Mouse (Mus musculus) brown adipose tissue, adult 24 weeks (tissue): ENCODE results near the gene Stac2. TPM values are rescaled to one million over a fixed set of nuclear protein-coding genes. Genes with fewer than 3 reads are reported as not detected.
A peak's percentile ranks its signal among the peaks of the same experiment; 100 is the strongest.

Experiments used
- H3K27ac ChIP-seq: fragments of 200-500 bp; replicated peaks from 2 replicates; pipeline ENCODE4 v1.5.1; 2012; ENCODE audit warnings: low read depth, mild to moderate bottlenecking, low read length
- H3K4me1 ChIP-seq: fragments of 200-500 bp; 2 replicates; pipeline ENCODE4 v1.6.1; 2012; ENCODE audit warnings: low read length, mixed read lengths; ENCODE audit not compliant: control insufficient read depth, insufficient read depth, insufficient read length
- H3K4me3 ChIP-seq: fragments of 200-500 bp; 2 replicates; pipeline ENCODE4 v1.5.1; 2012; ENCODE audit warnings: low read depth, mild to moderate bottlenecking, low read length, moderate library complexity; ENCODE audit not compliant: insufficient read depth
- polyA plus RNA-seq: library from polyadenylated mRNA; stranded (reverse); fragments of >200 nt; gene quantifications from 2 replicates; pipeline ENCODE4 v1.2.4, GENCODE M21; 2012; ENCODE audit not compliant: missing spikeins, insufficient read depth, insufficient read length

The Stac2 gene
- polyA plus RNA-seq, 1 experiment: 0.44 TPM

DNA sequence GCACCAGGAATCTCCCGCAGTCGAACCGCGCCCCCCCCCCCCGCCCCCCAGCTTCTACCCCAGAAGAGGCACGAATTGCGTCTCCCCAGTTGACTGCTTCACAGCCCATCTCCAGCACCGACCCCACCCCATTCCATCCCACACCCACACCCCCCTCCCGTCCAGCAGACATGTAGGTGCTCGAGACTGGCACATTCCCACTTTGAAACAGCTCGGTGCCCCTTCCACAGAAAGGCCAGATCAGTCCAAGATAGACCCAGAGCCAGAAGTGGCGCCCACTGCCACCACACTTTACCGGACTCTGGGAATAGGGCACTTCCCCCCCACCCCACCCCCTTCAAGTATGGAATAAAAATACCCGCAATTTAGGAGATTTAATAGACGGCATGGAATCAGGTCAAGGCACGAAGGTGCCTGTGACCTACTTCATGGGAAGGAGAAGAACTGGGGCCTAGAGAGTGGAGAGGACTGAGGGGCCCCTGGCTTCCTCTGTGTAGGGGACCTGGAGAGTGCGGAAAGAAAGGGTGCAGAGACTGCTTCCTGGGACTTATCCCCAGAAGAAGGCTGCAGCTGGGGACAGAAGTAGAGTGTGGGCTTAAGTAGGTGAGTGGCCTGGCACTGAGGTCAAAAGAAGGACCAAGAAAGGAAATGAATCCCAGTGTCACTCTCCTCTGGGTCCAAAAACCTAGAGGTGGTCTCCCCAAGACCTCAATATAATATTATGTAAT lies 66.4 kb downstream of the Stac2 start:
- Histone ChIP-seq H3K4me1 (peaks cover 2% of the 10 kb centered on the region; the same call in 1 of the 2 replicates), H3K27ac (no peak overlapping the region), H3K4me3 (peak overlapping the region; percentile 72)

Other genes starting within 250 kb of the Stac2 start
- 0.59 and 2.0 TPM in 2 replicates for gene B230217C12Rik, start 212.7 kb downstream of the Stac2 start, polyA plus RNA-seq
- 1.3 and 1.8 TPM in 2 replicates for gene Fbxo47, start 169.3 kb downstream of the Stac2 start, polyA plus RNA-seq
- 0.38 and 0.55 TPM in 2 replicates for gene Plxdc1, start 67.0 kb downstream of the Stac2 start, polyA plus RNA-seq
- 0.87 TPM in 1 of 2 replicates, not detected in the other for gene Arl5c, start 57.3 kb downstream of the Stac2 start, polyA plus RNA-seq
- gene Cacnb1, start 30.4 kb downstream of the Stac2 start, polyA plus RNA-seq: 2.6 and 3.4 TPM in 2 replicates
- gene Rpl19, start 26.8 kb downstream of the Stac2 start, polyA plus RNA-seq: 937 and 961 TPM in 2 replicates
- 12.7 and 14.1 TPM in 2 replicates for gene Fbxl20, start 96.9 kb upstream of the Stac2 start, polyA plus RNA-seq
- 17.7 and 24.4 TPM in 2 replicates for gene Med1, start 139.8 kb upstream of the Stac2 start, polyA plus RNA-seq
- 14.2 and 15.0 TPM in 2 replicates for gene Cdk12, start 149.6 kb upstream of the Stac2 start, polyA plus RNA-seq